Mouse (Mus musculus) hindbrain, embryonic 10.5 days (tissue): ENCODE results near the gene Sugct. TPM values are rescaled to one million over a fixed set of nuclear protein-coding genes. Genes with fewer than 3 reads are reported as not detected.

Source experiments
- polyA plus RNA-seq: library from polyadenylated mRNA; unstranded; fragments of >200 nt; fragmentation: Nextera tagmentation; extraction: Ambion mirVana; gene quantifications from 2 replicates; pipeline ENCODE4 v1.2.1, GENCODE M21; 2016

The Sugct gene
- polyA plus RNA-seq, 1 experiment from 2014 or later = 3.7 TPM

Other genes starting within 250 kb of the Sugct start
- 51.3 and 54.4 TPM in 2 replicates for gene Mplkip, start 361 bp downstream of the Sugct start, polyA plus RNA-seq
- gene Cdk13, start 109.5 kb upstream of the Sugct start, polyA plus RNA-seq = 15.0 and 16.3 TPM in 2 replicates
- gene Rala, start 248.7 kb upstream of the Sugct start, polyA plus RNA-seq = 128 and 129 TPM in 2 replicates